Mouse (Mus musculus): ENCODE results near the gene Dctn3.
"Not testable (repeated sequence)": the region's sequence is repeated elsewhere in the genome, so short reads cannot be mapped to it uniquely, and the experiment has no call there.

Dctn3 gene

GRCm38 (mm10) chr4:41696930-41697841 lies 25.8 kb downstream of the Dctn3 start, which contains the start of gene Cntfr:
Gene Cntfr, minus strand, starts transcription at chr4:41697089.
- DNase-seq = peak; percentile 82

GRCm38 (mm10) chr4:41696452-41696851 lies 26.5 kb downstream of the Dctn3 start:
- DNase-seq = not testable (repeated sequence)

GRCm38 (mm10) chr4:41695800-41696199 lies 27.2 kb downstream of the Dctn3 start:
- not testable (repeated sequence) for DNase-seq

- DNase-seq = not testable (repeated sequence)
Observed at GRCm38 (mm10) chr4:41693511-41693910, 29.5 kb downstream of the Dctn3 start.

GRCm38 (mm10) chr4:41690014-41690413 lies 33.0 kb downstream of the Dctn3 start:
- DNase-seq = not testable (repeated sequence)

- not testable (repeated sequence) for DNase-seq
Observed at GRCm38 (mm10) chr4:41688562-41688961, 34.4 kb downstream of the Dctn3 start.

- not testable (repeated sequence) for DNase-seq
Observed at GRCm38 (mm10) chr4:41685882-41686492, 37.0 kb downstream of the Dctn3 start.

GRCm38 (mm10) chr4:41684931-41685453 lies 38.0 kb downstream of the Dctn3 start:
- not testable (repeated sequence) for DNase-seq

- not testable (repeated sequence) for DNase-seq
Observed at GRCm38 (mm10) chr4:41684131-41684930, 38.6 kb downstream of the Dctn3 start.

GRCm38 (mm10) chr4:41683303-41683702 lies 39.7 kb downstream of the Dctn3 start:
- DNase-seq = not testable (repeated sequence)

- no peak for DNase-seq
Observed at GRCm38 (mm10) chr4:41682789-41683188, 40.2 kb downstream of the Dctn3 start.

GRCm38 (mm10) chr4:41681947-41682346 lies 41.0 kb downstream of the Dctn3 start:
- no peak for DNase-seq

GRCm38 (mm10) chr4:41681176-41681575 lies 41.8 kb downstream of the Dctn3 start:
- DNase-seq = no peak

GRCm38 (mm10) chr4:41679291-41679690 lies 43.7 kb downstream of the Dctn3 start:
- no peak for DNase-seq

GRCm38 (mm10) chr4:41678863-41679262 lies 44.1 kb downstream of the Dctn3 start:
- DNase-seq = no peak

GRCm38 (mm10) chr4:41677006-41677629 lies 45.9 kb downstream of the Dctn3 start:
- no peak for DNase-seq

- DNase-seq = no peak
Observed at GRCm38 (mm10) chr4:41676248-41677005, 46.5 kb downstream of the Dctn3 start.

- no peak for DNase-seq
Observed at GRCm38 (mm10) chr4:41673186-41673585, 49.8 kb downstream of the Dctn3 start.

- DNase-seq = no peak
Observed at GRCm38 (mm10) chr4:41672522-41672963, 50.4 kb downstream of the Dctn3 start.

- DNase-seq = no peak
Observed at GRCm38 (mm10) chr4:41671963-41672480, 50.9 kb downstream of the Dctn3 start.

GRCm38 (mm10) chr4:41671500-41671899 lies 51.5 kb downstream of the Dctn3 start:
- DNase-seq = no peak

All from thymus, postnatal 4 days (tissue).